In the genomic region with DNA sequence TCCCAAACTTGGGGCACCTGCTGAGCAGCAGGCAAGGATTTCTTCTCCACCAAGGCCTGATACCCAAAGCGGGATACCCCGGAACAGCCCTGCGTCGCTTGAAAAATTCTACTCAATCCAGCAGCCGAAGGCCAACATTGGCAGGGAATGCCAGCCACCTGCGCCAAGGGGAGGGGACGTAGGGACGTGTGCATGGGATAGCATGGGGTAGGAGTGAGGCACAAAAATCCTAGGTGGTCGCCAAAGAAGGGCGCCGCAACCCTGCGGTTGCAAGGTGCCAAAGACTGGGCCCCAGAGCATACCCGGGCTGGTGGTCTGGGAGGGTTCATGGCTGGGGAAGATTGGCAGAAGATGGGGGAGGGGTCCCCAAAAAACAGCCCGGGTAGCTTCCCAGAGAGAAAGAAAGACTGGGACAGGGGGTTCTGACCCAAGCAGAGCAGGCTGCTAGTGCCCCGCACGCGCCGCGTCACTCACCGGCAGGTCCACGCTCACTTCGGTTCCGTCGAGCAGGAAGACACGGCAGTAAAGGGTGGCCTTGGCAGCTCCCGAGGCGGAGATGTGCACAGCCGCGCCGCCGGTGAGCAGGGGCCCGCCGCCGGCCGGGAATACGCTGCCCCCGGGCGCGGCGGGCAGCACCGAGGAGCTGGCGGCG, we compare ENCODE assay signal across 8 mouse cellular contexts. TPM values are rescaled to one million over a fixed set of nuclear protein-coding genes. Genes with fewer than 3 reads are reported as not detected.
DNase-seq lines count a peak whose midpoint lies in the region; ATAC-seq and TF ChIP-seq lines count a peak whose summit lies in the region.

No protein-coding gene starts in this region.

- no peak for TF ChIP-seq POLR2A in ES-Bruce4 (IDR thresholded peaks at IDR 0.05; ENCODE audit: insufficient read depth, low read length)

- no peaks in the 10 kb centered on the region for H3K36me3 ChIP-seq in heart, embryonic 11.5 days (ENCODE audit: control insufficient read depth, insufficient read depth, low read length)
- H3K36me3 ChIP-seq in ES-Bruce4 (ENCODE audit: control insufficient read depth, insufficient read depth, low read length, poor library complexity, severe bottlenecking) = no peaks in the 10 kb centered on the region
- H3K36me3 ChIP-seq in hindbrain, embryonic 10.5 days = no peaks in the 10 kb centered on the region
- H3K36me3 ChIP-seq in stomach, postnatal 0 days (ENCODE audit: control insufficient read depth, insufficient read depth, low read length) = no peaks in the 10 kb centered on the region

- peak overlapping the region; percentile 39; the same call in 1 of the 2 replicates for H3K9ac ChIP-seq in heart, embryonic 11.5 days (ENCODE audit: low read depth, low read length)
- H3K9ac ChIP-seq in ES-Bruce4 (ENCODE audit: low read depth, poor library complexity, severe bottlenecking) = peak overlapping the region; percentile 98
- H3K9ac ChIP-seq in stomach, postnatal 0 days (ENCODE audit: low read length) = peak overlapping the region; percentile 78

- TF ChIP-seq EP300 in ES-Bruce4 (IDR thresholded peaks at IDR 0.05; ENCODE audit: insufficient read depth, low read depth, low read length) = no peak
- no peak for TF ChIP-seq EP300 in stomach, postnatal 0 days (optimal IDR thresholded peaks at IDR 0.05)

- H3K27me3 ChIP-seq in heart, embryonic 11.5 days (ENCODE audit: control insufficient read depth, insufficient read depth, low read length) = peaks cover 64% of the 10 kb centered on the region
- H3K27me3 ChIP-seq in ES-Bruce4 (ENCODE audit: control insufficient read depth, insufficient read depth, low read length, poor library complexity, severe bottlenecking) = peaks cover 2% of the 10 kb centered on the region
- peaks cover 68% of the 10 kb centered on the region for H3K27me3 ChIP-seq in hindbrain, embryonic 10.5 days (ENCODE audit: insufficient read depth, poor library complexity, severe bottlenecking)
- no peaks in the 10 kb centered on the region for H3K27me3 ChIP-seq in stomach, postnatal 0 days (ENCODE audit: control insufficient read depth, insufficient read depth, low read length)

- TF ChIP-seq CTCF in ES-Bruce4 (IDR thresholded peaks at IDR 0.05; ENCODE audit: low read depth, low read length) = no peak
- TF ChIP-seq CTCF in stomach, postnatal 0 days (IDR thresholded peaks at IDR 0.05; ENCODE audit: low read depth) = no peak

- H3K4me2 ChIP-seq in heart, embryonic 11.5 days = peak overlapping the region; percentile 93
- H3K4me2 ChIP-seq in stomach, postnatal 0 days (replicated peaks; ENCODE audit: low read depth) = peak overlapping the region; percentile 69

- no peak overlapping the region for H3K27ac ChIP-seq in heart, embryonic 11.5 days (ENCODE audit: low read depth, low read length)
- no peak overlapping the region for H3K27ac ChIP-seq in ES-Bruce4 (ENCODE audit: insufficient read depth, low read length)
- H3K27ac ChIP-seq in hindbrain, embryonic 10.5 days = peak overlapping the region; percentile 64; the same call in 1 of the 2 replicates
- H3K27ac ChIP-seq in stomach, postnatal 0 days (replicated peaks) = peak overlapping the region; percentile 86

- peak overlapping the region; percentile 65 for H3K4me3 ChIP-seq in heart, embryonic 11.5 days (ENCODE audit: low read depth, low read length)
- peak overlapping the region; percentile 85 for H3K4me3 ChIP-seq in ES-Bruce4 (ENCODE audit: low read depth, low read length)
- peak overlapping the region; percentile 72 for H3K4me3 ChIP-seq in hindbrain, embryonic 10.5 days
- H3K4me3 ChIP-seq in stomach, postnatal 0 days (ENCODE audit: low read depth, low read length) = peak overlapping the region; percentile 57

- ATAC-seq in heart, embryonic 11.5 days (replicated peaks; ENCODE audit: insufficient number of reproducible peaks, low FRiP score, low TSS enrichment) = 0 out of 2 replicates have a peak, but pooled peaks have one; percentile 15
- no peak for ATAC-seq in stomach, postnatal 0 days (ENCODE audit: low FRiP score, low TSS enrichment)

- no peaks in the 10 kb centered on the region for H3K9me3 ChIP-seq in heart, embryonic 11.5 days (replicated peaks; ENCODE audit: control insufficient read depth, low read length)
- no peaks in the 10 kb centered on the region for H3K9me3 ChIP-seq in ES-Bruce4 (replicated peaks; ENCODE audit: control insufficient read depth, insufficient read depth, low read length, poor library complexity, severe bottlenecking)
- H3K9me3 ChIP-seq in hindbrain, embryonic 10.5 days = no peaks in the 10 kb centered on the region
- H3K9me3 ChIP-seq in stomach, postnatal 0 days (ENCODE audit: control insufficient read depth, low read length) = no peaks in the 10 kb centered on the region

- 2% methylated on average over 39 of the region's 43 CpGs for whole genome bisulfite sequencing in heart, embryonic 11.5 days (ENCODE audit: insufficient replicate concordance)
- WGBS in hindbrain, embryonic 10.5 days = 1% methylated on average over 43 of the region's 43 CpGs
- 2% methylated on average over 27 of the region's 43 CpGs for WGBS in stomach, postnatal 0 days

- H3K4me1 ChIP-seq in heart, embryonic 11.5 days (ENCODE audit: control insufficient read depth, insufficient read depth, low read length) = peaks cover 8% of the 10 kb centered on the region; the same call in 1 of the 2 replicates
- H3K4me1 ChIP-seq in ES-Bruce4 (ENCODE audit: control insufficient read depth, insufficient read depth, low read length) = no peaks in the 10 kb centered on the region
- peaks cover 41% of the 10 kb centered on the region for H3K4me1 ChIP-seq in hindbrain, embryonic 10.5 days (replicated peaks)
- H3K4me1 ChIP-seq in stomach, postnatal 0 days (replicated peaks; ENCODE audit: control insufficient read depth, insufficient read depth) = no peaks in the 10 kb centered on the region

- no peak for DNase-seq in heart, adult 8-10 months (ENCODE audit: low spot score)
- DNase-seq in cerebellum, postnatal 36 days = peak; percentile 52 to 54
- DNase-seq in hindbrain, embryonic 10.5 days (ENCODE audit: low spot score) = peak; percentile 53
- peak; percentile 23 to 39 for DNase-seq in lung, postnatal 4 days
- DNase-seq in stomach, postnatal 0 days (ENCODE audit: low spot score) = peak; percentile 50
- DNase-seq in layer of hippocampus, postnatal 14 days (ENCODE audit: low spot score in 2 of 2) = no peak

RNA-seq across cellular contexts. Expression of a gene that starts 0.7 kb away (rescaled TPM):
- 0.51 and 0.67 TPM in 2 replicates for polyA plus RNA-seq in heart, embryonic 11.5 days (2014; fragmentation: Nextera tagmentation; extraction: Ambion mirVana)
- 1 to 10 TPM; 1.4 to 3.4 (median 2.6) TPM for total RNA-seq in heart, adult 8-10 months (2022)
- 14.4 and 16.9 TPM in 2 replicates for polyA plus RNA-seq in ES-Bruce4 (2011; ENCODE audit: insufficient read depth, insufficient read length, low read depth, missing spikeins)
- 0.65 and 0.92 TPM in 2 replicates for polyA plus RNA-seq in hindbrain, embryonic 10.5 days (2016; fragmentation: Nextera tagmentation; extraction: Ambion mirVana)
- polyA plus RNA-seq in stomach, postnatal 0 days (2015; fragmentation: Nextera tagmentation; extraction: Ambion mirVana) = 23.0 and 23.5 TPM in 2 replicates
- total RNA-seq in layer of hippocampus, postnatal 14 days (2021) = 10 to 100 TPM; 14.8 to 18.4 TPM

Comparison
In these comparisons a context has a peak if more than half of its experiments do, and no peak if none do; other contexts are left out.
1. H3K27ac ChIP-seq: peak in hindbrain, embryonic 10.5 days (single experiment) and stomach, postnatal 0 days (single experiment); none in heart, embryonic 11.5 days (single experiment) and ES-Bruce4 (single experiment).
2. H3K9ac ChIP-seq: peak in every context shown above with its lines; median percentile 98 in ES-Bruce4; 78 in stomach, postnatal 0 days; 39 in heart, embryonic 11.5 days.
3. DNase-seq: peak in cerebellum, postnatal 36 days (2 of 2), hindbrain, embryonic 10.5 days (single experiment), lung, postnatal 4 days (2 of 2) and stomach, postnatal 0 days (single experiment); none in heart, adult 8-10 months (single experiment) and layer of hippocampus, postnatal 14 days (0 of 2).
4. Peak in every context shown above with its lines, with median percentiles within 50 percentile points of each other: H3K4me3 ChIP-seq.